Mouse (Mus musculus): ENCODE results near the gene Med7. TPM values are rescaled to one million over a fixed set of nuclear protein-coding genes. Genes with fewer than 3 reads are reported as not detected.

Gene Med7
- polyA plus RNA-seq, 2 experiments from 2014 or later: 32.6 to 42.0 TPM

Other genes starting within 250 kb of the Med7 start
- gene Fndc9, start 201.4 kb upstream of the Med7 start, polyA plus RNA-seq (2017; shearing (Covaris generic)): under 1 TPM; 0.65 to 0.79 TPM
- gene Cyfip2, start 124.1 kb upstream of the Med7 start, polyA plus RNA-seq (2017; shearing (Covaris generic)): 10 to 100 TPM; 62.3 to 90.1 TPM
- gene Itk, start 47.4 kb upstream of the Med7 start, polyA plus RNA-seq (2017; shearing (Covaris generic)): 100 to 1,000 TPM; 152 to 211 TPM
- under 1 TPM in 1 of 2 experiments, not detected in 1; 0.28 TPM for gene Fam71b, start 40.4 kb upstream of the Med7 start, polyA plus RNA-seq (2017; shearing (Covaris generic))
- 1 to 10 TPM; 2.8 to 3.3 TPM for gene Havcr2, start 18.0 kb downstream of the Med7 start, polyA plus RNA-seq (2017; shearing (Covaris generic))
- 1 to 10 TPM; 1.2 to 1.9 TPM for gene Gm12169, start 87.3 kb downstream of the Med7 start, polyA plus RNA-seq (2017; shearing (Covaris generic))
- not detected for gene BC053393, start 134.6 kb downstream of the Med7 start, polyA plus RNA-seq (2017; shearing (Covaris generic))
- not detected for gene Dppa1, start 192.3 kb downstream of the Med7 start, polyA plus RNA-seq (2017; shearing (Covaris generic))

Data from CD4-positive, CD25-positive, alpha-beta regulatory T cell, adult 4 months (primary cell).